In the genomic region with DNA sequence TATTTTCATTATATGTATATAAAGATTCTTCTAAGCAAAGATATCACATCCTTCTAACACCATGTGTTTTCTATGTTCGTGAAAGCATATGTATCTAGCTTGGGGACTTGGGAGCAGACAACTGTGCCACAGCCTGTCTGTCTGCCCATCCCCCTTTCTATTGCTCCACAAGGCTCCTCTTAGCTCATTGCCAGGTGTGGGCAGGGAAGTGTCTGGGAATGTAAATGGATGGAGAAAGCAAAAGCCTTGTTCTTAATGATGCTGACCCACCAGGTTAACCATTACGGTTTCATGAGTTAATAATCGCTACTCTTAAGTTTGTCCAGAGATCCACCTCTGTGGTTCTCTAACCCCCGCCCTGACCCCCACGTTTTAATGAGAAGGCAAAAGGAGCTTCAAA, we compare ENCODE assay signal across 12 mouse cellular contexts.
"Had no signal": no experiment of that assay in that cellular context is flagged by ENCODE, and none has a peak within 500 bp of the region (broad histone marks: within the 10 kb centered on the region; RNA-seq: fewer than 3 reads in every experiment).

No protein-coding gene starts in this region.

- H3K36me3 ChIP-seq: limb, embryonic 10.5 days; liver, embryonic 15.5 days; midbrain, embryonic 10.5 days; neural tube, embryonic 12.5 days had no signal

- H3K27me3 ChIP-seq: liver, embryonic 15.5 days; neural tube, embryonic 12.5 days had no signal

- H3K9ac ChIP-seq: liver, embryonic 15.5 days; neural tube, embryonic 12.5 days had no signal

- DNase-seq: lung, adult 2 months; lung, postnatal 36 days; midbrain, embryonic 14.5 days; right cerebral cortex, postnatal 14 days; thymus, postnatal 36 days had no signal

- H3K27ac ChIP-seq: limb, embryonic 10.5 days; liver, embryonic 15.5 days; midbrain, embryonic 10.5 days; neural tube, embryonic 12.5 days had no signal

- H3K4me3 ChIP-seq: left cerebral cortex, adult 2 months; limb, embryonic 10.5 days; liver, embryonic 15.5 days; midbrain, embryonic 10.5 days; neural tube, embryonic 12.5 days had no signal

- H3K4me2 ChIP-seq: liver, embryonic 11.5 days; liver, embryonic 15.5 days; neural tube, embryonic 12.5 days had no signal

- H3K4me1 ChIP-seq: liver, embryonic 15.5 days; neural tube, embryonic 12.5 days had no signal

- H3K9me3 ChIP-seq: limb, embryonic 10.5 days; liver, embryonic 15.5 days; midbrain, embryonic 10.5 days; neural tube, embryonic 12.5 days had no signal

- ATAC-seq: lung, postnatal 0 days had no signal
